Mouse (Mus musculus): Measurements from ENCODE around the gene Tex48. TPM values are rescaled to one million over a fixed set of nuclear protein-coding genes. Genes with fewer than 3 reads are reported as not detected.

Gene Tex48
- polyA plus RNA-seq, 1 experiment from 2014 or later, result not detected

DNA sequence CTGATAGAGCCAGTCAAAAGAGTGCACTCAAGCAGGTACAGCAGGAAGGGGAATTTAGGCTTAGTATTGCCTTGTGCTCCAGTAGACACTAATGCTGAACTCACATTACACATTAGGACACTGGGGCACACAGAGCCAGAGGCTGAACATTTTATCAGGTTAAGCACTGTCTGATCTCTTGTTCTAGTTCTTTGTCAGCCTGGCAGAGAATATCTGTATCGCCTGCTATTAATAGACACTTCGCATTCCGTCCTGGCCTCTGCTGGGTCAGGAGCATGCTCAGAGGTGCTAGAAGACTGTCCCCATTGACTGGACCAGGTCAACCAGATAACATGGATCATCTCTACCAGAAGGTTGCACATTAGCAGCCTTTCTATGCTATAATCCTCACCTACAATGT lies 16.7 kb downstream of the Tex48 start:
- Histone ChIP-seq H3K4me2 (ENCODE audit: low read depth, low read length) (no peak overlapping the region), H3K4me1 (replicated peaks; ENCODE audit: control insufficient read depth, insufficient read depth, low read length) (no peaks in the 10 kb centered on the region), H3K27me3 (ENCODE audit: control insufficient read depth, insufficient read depth, low read depth, low read length) (no peaks in the 10 kb centered on the region), H3K36me3 (ENCODE audit: control insufficient read depth, insufficient read depth, low read length) (no peaks in the 10 kb centered on the region), H3K9ac (ENCODE audit: low read length) (no peak overlapping the region), H3K4me3 (ENCODE audit: low read length) (no peak overlapping the region), H3K9me3 (ENCODE audit: control insufficient read depth, low read length) (no peaks in the 10 kb centered on the region), H3K27ac (ENCODE audit: low read length) (no peak overlapping the region)
- whole genome bisulfite sequencing, result 81% methylated on average over 3 of the region's 3 CpGs
- no peak for ATAC-seq (ENCODE audit: low read depth)

DNA sequence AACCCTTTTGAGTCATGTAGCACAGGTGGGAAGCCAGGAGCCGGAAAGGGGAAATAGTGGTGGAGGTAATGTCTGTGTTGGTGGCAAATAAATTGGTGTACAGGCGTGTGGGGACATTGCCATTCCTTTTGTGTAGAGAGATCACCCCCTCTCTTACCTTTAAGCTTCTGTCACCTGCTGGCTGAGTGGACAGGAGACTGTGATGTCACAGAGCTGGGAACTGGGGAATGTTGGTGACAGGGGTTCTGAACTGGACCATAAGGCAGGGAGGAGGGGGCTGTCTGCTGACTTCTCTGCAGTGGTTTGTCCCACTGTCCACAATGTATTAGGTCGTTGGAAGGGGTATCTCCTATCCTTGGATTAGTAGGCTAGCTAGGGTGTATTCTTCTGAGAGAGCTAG lies 17.3 kb downstream of the Tex48 start, which contains the start of gene Gm11213:
Gene Gm11213 (minus strand): TSS at position 317 of the 400 bp plus-strand sequence.
- 75% methylated on average over 3 of the region's 3 CpGs for WGBS
- H3K27ac ChIP-seq (ENCODE audit: low read length), result no peak within 1 kb of the TSS

DNA sequence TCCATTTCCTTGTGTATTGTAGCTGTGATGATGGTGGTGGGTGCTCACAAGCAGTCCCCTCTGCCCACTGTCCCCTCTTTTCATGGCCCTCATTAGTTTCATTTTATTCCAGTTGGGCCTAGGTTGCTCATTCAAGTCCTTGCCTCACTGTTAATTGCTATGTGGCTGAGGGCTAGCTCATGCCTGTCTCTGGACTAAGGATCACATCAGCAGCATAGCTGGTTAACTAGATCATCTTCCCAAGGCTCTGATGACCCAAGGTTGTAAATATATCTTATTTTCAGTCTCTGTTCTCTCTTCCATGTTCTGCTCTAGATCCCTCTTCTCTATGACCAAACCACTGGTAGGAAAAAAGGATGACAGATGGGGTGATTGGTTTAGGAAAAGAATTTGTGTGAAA lies 21.0 kb downstream of the Tex48 start:
- H3K9ac ChIP-seq (ENCODE audit: low read length), result no peak overlapping the region
- H3K4me1 ChIP-seq (replicated peaks; ENCODE audit: control insufficient read depth, insufficient read depth, low read length), result no peaks in the 10 kb centered on the region
- ATAC-seq (ENCODE audit: low read depth), result no peak
- H3K36me3 ChIP-seq (ENCODE audit: control insufficient read depth, insufficient read depth, low read length), result no peaks in the 10 kb centered on the region
- no peaks in the 10 kb centered on the region for H3K27me3 ChIP-seq (ENCODE audit: control insufficient read depth, insufficient read depth, low read depth, low read length)
- no peak overlapping the region for H3K4me2 ChIP-seq (ENCODE audit: low read depth, low read length)
- H3K9me3 ChIP-seq (ENCODE audit: control insufficient read depth, low read length), result no peaks in the 10 kb centered on the region
- H3K27ac ChIP-seq (ENCODE audit: low read length), result no peak overlapping the region
- H3K4me3 ChIP-seq (ENCODE audit: low read length), result no peak overlapping the region

More for the DNA sequence above, 17.3 kb downstream of the Tex48 start, which contains the start of gene Gm11213:
- H3K9ac ChIP-seq (ENCODE audit: low read length), result no peak within 1 kb of the TSS
- no peak within 1 kb of the TSS for H3K4me2 ChIP-seq (ENCODE audit: low read depth, low read length)
- no peaks in the 10 kb centered on the region for H3K36me3 ChIP-seq (ENCODE audit: control insufficient read depth, insufficient read depth, low read length)
- no peaks in the 10 kb centered on the region for H3K4me1 ChIP-seq (replicated peaks; ENCODE audit: control insufficient read depth, insufficient read depth, low read length)
- H3K9me3 ChIP-seq (ENCODE audit: control insufficient read depth, low read length), result no peaks in the 10 kb centered on the region
- H3K4me3 ChIP-seq (ENCODE audit: low read length), result no peak within 1 kb of the TSS
- ATAC-seq (ENCODE audit: low read depth), result no peak
- H3K27me3 ChIP-seq (ENCODE audit: control insufficient read depth, insufficient read depth, low read depth, low read length), result no peaks in the 10 kb centered on the region

DNA sequence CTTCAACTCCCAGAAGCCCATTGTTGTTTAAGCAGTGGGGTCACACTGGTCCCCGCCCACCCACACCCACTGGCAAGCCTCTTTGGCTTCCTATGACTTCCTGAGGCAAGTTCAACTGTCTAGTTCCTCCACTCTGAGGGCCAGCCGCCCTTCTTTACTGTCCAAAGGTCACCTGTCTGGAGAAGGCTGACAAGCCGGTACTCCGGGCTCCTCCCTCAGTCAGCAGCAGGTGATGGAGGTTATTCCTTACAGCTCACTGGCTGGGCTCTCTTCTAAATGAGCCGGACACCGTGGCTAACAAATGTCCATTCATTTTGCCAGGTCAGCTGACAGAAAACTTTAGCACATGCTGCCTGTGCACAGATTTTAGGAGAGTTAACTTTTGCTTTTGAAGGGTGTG lies 21.4 kb downstream of the Tex48 start:
- Histone ChIP-seq H3K4me1 (replicated peaks; ENCODE audit: control insufficient read depth, insufficient read depth, low read length) (no peaks in the 10 kb centered on the region), H3K4me2 (ENCODE audit: low read depth, low read length) (no peak overlapping the region), H3K36me3 (ENCODE audit: control insufficient read depth, insufficient read depth, low read length) (no peaks in the 10 kb centered on the region), H3K27ac (ENCODE audit: low read length) (no peak overlapping the region), H3K9ac (ENCODE audit: low read length) (no peak overlapping the region), H3K9me3 (ENCODE audit: control insufficient read depth, low read length) (no peaks in the 10 kb centered on the region), H3K27me3 (ENCODE audit: control insufficient read depth, insufficient read depth, low read depth, low read length) (no peaks in the 10 kb centered on the region), H3K4me3 (ENCODE audit: low read length) (no peak overlapping the region)
- WGBS, result 76% methylated on average over 6 of the region's 6 CpGs
- ATAC-seq (ENCODE audit: low read depth), result no peak

- Histone ChIP-seq H3K4me2 (ENCODE audit: low read depth, low read length) (no peak overlapping the region), H3K27ac (ENCODE audit: low read length) (no peak overlapping the region), H3K27me3 (ENCODE audit: control insufficient read depth, insufficient read depth, low read depth, low read length) (no peaks in the 10 kb centered on the region), H3K9me3 (ENCODE audit: control insufficient read depth, low read length) (no peaks in the 10 kb centered on the region), H3K36me3 (ENCODE audit: control insufficient read depth, insufficient read depth, low read length) (no peaks in the 10 kb centered on the region), H3K9ac (ENCODE audit: low read length) (no peak overlapping the region), H3K4me3 (ENCODE audit: low read length) (no peak overlapping the region), H3K4me1 (replicated peaks; ENCODE audit: control insufficient read depth, insufficient read depth, low read length) (peaks cover 8% of the 10 kb centered on the region; the same call in 1 of the 2 replicates)
- WGBS, result 87% methylated on average over 4 of the region's 4 CpGs
- no peak for ATAC-seq (ENCODE audit: low read depth)
Observed at GRCm38 (mm10) chr4:63596010-63596409, 26.2 kb downstream of the Tex48 start.

DNA sequence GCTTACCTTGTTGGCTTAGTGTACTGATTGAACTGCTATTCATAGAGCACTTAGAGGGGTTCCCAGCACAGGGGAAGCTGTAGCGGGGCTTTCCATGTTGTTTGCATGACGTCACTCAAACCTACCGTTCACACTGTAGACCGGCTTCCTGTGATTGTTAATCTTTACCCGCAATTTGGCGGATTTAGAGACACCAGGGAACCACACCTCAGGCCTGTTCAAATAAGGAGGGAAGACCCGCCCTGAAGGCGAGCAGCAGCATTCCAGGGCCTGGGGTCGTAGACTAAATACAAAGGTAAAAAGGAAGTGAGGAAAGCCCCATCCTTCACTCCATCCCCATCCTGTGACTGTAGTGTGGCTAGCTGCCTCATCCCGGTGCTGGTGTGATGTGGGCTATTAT lies 27.0 kb downstream of the Tex48 start:
- Histone ChIP-seq H3K4me1 (replicated peaks; ENCODE audit: control insufficient read depth, insufficient read depth, low read length) (peaks cover 8% of the 10 kb centered on the region; the same call in 1 of the 2 replicates), H3K27ac (ENCODE audit: low read length) (no peak overlapping the region), H3K9ac (ENCODE audit: low read length) (no peak overlapping the region), H3K9me3 (ENCODE audit: control insufficient read depth, low read length) (no peaks in the 10 kb centered on the region), H3K36me3 (ENCODE audit: control insufficient read depth, insufficient read depth, low read length) (no peaks in the 10 kb centered on the region), H3K4me2 (ENCODE audit: low read depth, low read length) (no peak overlapping the region), H3K4me3 (ENCODE audit: low read length) (no peak overlapping the region), H3K27me3 (ENCODE audit: control insufficient read depth, insufficient read depth, low read depth, low read length) (no peaks in the 10 kb centered on the region)
- 40% methylated on average over 10 of the region's 10 CpGs for WGBS
- no peak for ATAC-seq (ENCODE audit: low read depth)

- no peaks in the 10 kb centered on the region for H3K36me3 ChIP-seq (ENCODE audit: control insufficient read depth, insufficient read depth, low read length)
- H3K9ac ChIP-seq (ENCODE audit: low read length), result no peak overlapping the region
- H3K27ac ChIP-seq (ENCODE audit: low read length), result no peak overlapping the region
- no peaks in the 10 kb centered on the region for H3K27me3 ChIP-seq (ENCODE audit: control insufficient read depth, insufficient read depth, low read depth, low read length)
- no peaks in the 10 kb centered on the region for H3K9me3 ChIP-seq (ENCODE audit: control insufficient read depth, low read length)
- H3K4me2 ChIP-seq (ENCODE audit: low read depth, low read length), result no peak overlapping the region
- WGBS, result 55% methylated on average over 5 of the region's 5 CpGs
- H3K4me1 ChIP-seq (replicated peaks; ENCODE audit: control insufficient read depth, insufficient read depth, low read length), result peaks cover 8% of the 10 kb centered on the region; the same call in 1 of the 2 replicates
- no peak for ATAC-seq (ENCODE audit: low read depth)
- H3K4me3 ChIP-seq (ENCODE audit: low read length), result no peak overlapping the region
Observed at GRCm38 (mm10) chr4:63594459-63595110, 27.6 kb downstream of the Tex48 start.

- Histone ChIP-seq H3K36me3 (ENCODE audit: control insufficient read depth, insufficient read depth, low read length) (no peaks in the 10 kb centered on the region), H3K9me3 (ENCODE audit: control insufficient read depth, low read length) (no peaks in the 10 kb centered on the region), H3K27ac (ENCODE audit: low read length) (no peak overlapping the region), H3K4me2 (ENCODE audit: low read depth, low read length) (no peak overlapping the region), H3K4me1 (replicated peaks; ENCODE audit: control insufficient read depth, insufficient read depth, low read length) (peaks cover 8% of the 10 kb centered on the region; the same call in 1 of the 2 replicates), H3K4me3 (ENCODE audit: low read length) (no peak overlapping the region), H3K9ac (ENCODE audit: low read length) (no peak overlapping the region), H3K27me3 (ENCODE audit: control insufficient read depth, insufficient read depth, low read depth, low read length) (no peaks in the 10 kb centered on the region)
- no peak for ATAC-seq (ENCODE audit: low read depth)
- WGBS, result 71% methylated on average over 4 of the region's 4 CpGs
Observed at GRCm38 (mm10) chr4:63590538-63590937, 31.7 kb downstream of the Tex48 start.

- Histone ChIP-seq H3K27me3 (ENCODE audit: control insufficient read depth, insufficient read depth, low read depth, low read length) (no peaks in the 10 kb centered on the region), H3K9me3 (ENCODE audit: control insufficient read depth, low read length) (no peaks in the 10 kb centered on the region), H3K9ac (ENCODE audit: low read length) (no peak overlapping the region), H3K36me3 (ENCODE audit: control insufficient read depth, insufficient read depth, low read length) (no peaks in the 10 kb centered on the region), H3K4me3 (ENCODE audit: low read length) (no peak overlapping the region), H3K27ac (ENCODE audit: low read length) (no peak overlapping the region), H3K4me1 (replicated peaks; ENCODE audit: control insufficient read depth, insufficient read depth, low read length) (peaks cover 4% of the 10 kb centered on the region; the same call in 1 of the 2 replicates), H3K4me2 (ENCODE audit: low read depth, low read length) (no peak overlapping the region)
- WGBS, result 77% methylated on average over 7 of the region's 7 CpGs
- no peak for ATAC-seq (ENCODE audit: low read depth)
Observed at GRCm38 (mm10) chr4:63589987-63590386, 32.2 kb downstream of the Tex48 start.
